Mouse (Mus musculus): ENCODE data around the gene Dock9. TPM values are rescaled to one million over a fixed set of nuclear protein-coding genes. Genes with fewer than 3 reads are reported as not detected.

The Dock9 gene
- polyA plus RNA-seq, 1 experiment from 2014 or later, result 4.2 TPM

- Histone ChIP-seq H3K36me3 (ENCODE audit: control insufficient read depth, insufficient read depth, low read length) (no peaks in the 10 kb centered on the region), H3K27me3 (ENCODE audit: control insufficient read depth, insufficient read depth, low read length) (no peaks in the 10 kb centered on the region), H3K4me2 (ENCODE audit: low read depth, low read length, severe bottlenecking) (no peak overlapping the region), H3K9ac (ENCODE audit: low read length) (no peak overlapping the region), H3K4me3 (ENCODE audit: low read depth, low read length) (no peak overlapping the region), H3K4me1 (replicated peaks; ENCODE audit: control insufficient read depth, insufficient read depth, low read length) (no peaks in the 10 kb centered on the region), H3K9me3 (ENCODE audit: control insufficient read depth, low read length) (no peaks in the 10 kb centered on the region), H3K27ac (ENCODE audit: low read depth, low read length) (no peak overlapping the region)
- no peak for ATAC-seq (replicated peaks; ENCODE audit: low FRiP score)
- 84% methylated on average over 4 of the region's 4 CpGs for WGBS
- no peak for DNase-seq (ENCODE audit: low spot score)
These were observed 301.9 kb downstream of the Dock9 start for GRCm38 (mm10) chr14:121495741-121496140.

DNA sequence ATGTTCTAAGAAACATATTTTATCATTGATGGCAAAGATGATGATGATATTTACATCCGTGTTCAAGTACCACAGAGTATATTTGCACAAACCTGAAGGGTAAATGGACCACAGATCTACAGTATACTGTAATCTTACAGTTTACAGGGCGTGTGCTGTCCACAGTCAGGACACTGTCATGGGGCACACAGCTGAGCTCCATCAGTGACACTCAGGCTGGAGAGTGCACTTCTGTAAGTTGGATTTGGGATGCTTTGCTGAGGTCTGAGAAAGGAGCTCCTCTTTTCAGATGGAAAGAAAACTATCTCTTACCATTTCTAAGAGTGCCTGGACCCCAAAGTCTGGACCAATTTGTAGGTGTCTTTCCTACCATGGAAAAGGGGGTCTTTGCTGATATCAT, 302.5 kb downstream of the Dock9 start:
- Histone ChIP-seq H3K4me1 (replicated peaks; ENCODE audit: control insufficient read depth, insufficient read depth, low read length) (no peaks in the 10 kb centered on the region), H3K4me3 (ENCODE audit: low read depth, low read length) (no peak overlapping the region), H3K27me3 (ENCODE audit: control insufficient read depth, insufficient read depth, low read length) (no peaks in the 10 kb centered on the region), H3K9me3 (ENCODE audit: control insufficient read depth, low read length) (no peaks in the 10 kb centered on the region), H3K36me3 (ENCODE audit: control insufficient read depth, insufficient read depth, low read length) (no peaks in the 10 kb centered on the region), H3K27ac (ENCODE audit: low read depth, low read length) (no peak overlapping the region), H3K9ac (ENCODE audit: low read length) (no peak overlapping the region), H3K4me2 (ENCODE audit: low read depth, low read length, severe bottlenecking) (no peak overlapping the region)
- 80% methylated on average over 2 of the region's 2 CpGs for WGBS
- no peak for DNase-seq (ENCODE audit: low spot score)
- ATAC-seq (replicated peaks; ENCODE audit: low FRiP score), result no peak

DNA sequence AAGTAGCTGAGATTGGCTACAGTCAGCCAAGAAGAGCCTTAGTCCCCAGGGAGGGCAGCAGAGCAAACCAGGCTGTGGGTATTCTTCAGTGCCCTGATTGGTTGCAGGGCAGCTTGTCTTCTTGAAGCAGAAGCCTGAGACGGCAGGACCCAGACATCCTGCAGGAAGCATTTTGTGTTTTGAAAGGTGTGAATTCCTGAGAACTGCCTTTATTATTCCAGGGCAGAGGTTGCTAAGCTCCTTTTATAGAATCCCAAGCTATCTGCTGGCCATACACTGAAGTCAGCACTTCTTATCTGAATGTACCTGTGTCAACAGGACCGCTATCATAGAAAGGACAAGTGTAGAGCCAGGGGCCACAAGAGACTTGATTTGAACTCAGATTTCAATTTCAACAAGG, 303.4 kb downstream of the Dock9 start:
- H3K9me3 ChIP-seq (ENCODE audit: control insufficient read depth, low read length), result no peaks in the 10 kb centered on the region
- H3K4me3 ChIP-seq (ENCODE audit: low read depth, low read length), result no peak overlapping the region
- H3K27ac ChIP-seq (ENCODE audit: low read depth, low read length), result no peak overlapping the region
- no peaks in the 10 kb centered on the region for H3K4me1 ChIP-seq (replicated peaks; ENCODE audit: control insufficient read depth, insufficient read depth, low read length)
- no peaks in the 10 kb centered on the region for H3K36me3 ChIP-seq (ENCODE audit: control insufficient read depth, insufficient read depth, low read length)
- DNase-seq (ENCODE audit: low spot score), result no peak
- no peak overlapping the region for H3K9ac ChIP-seq (ENCODE audit: low read length)
- ATAC-seq (replicated peaks; ENCODE audit: low FRiP score), result no peak
- H3K4me2 ChIP-seq (ENCODE audit: low read depth, low read length, severe bottlenecking), result no peak overlapping the region
- WGBS, result 63% methylated on average over 2 of the region's 2 CpGs
- no peaks in the 10 kb centered on the region for H3K27me3 ChIP-seq (ENCODE audit: control insufficient read depth, insufficient read depth, low read length)

DNA sequence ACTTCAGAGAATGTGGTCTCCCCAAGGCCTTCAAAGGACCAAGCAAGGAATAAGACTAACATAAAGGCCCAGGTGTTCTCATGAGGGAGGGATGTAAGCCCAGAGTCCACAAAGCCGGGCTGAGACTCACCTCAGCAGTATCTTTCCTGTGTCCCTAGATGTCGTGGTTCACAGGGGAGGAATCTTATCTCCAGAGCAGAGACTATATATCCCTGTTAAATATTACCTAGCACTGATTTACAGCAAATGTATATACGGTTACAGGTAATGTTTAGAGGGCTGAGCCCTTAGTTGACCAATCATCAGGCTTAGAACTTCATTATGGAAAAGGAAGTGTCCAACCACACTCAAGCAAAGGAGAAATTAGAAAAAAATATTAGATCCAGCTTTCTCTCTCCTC, 303.9 kb downstream of the Dock9 start:
- Histone ChIP-seq H3K9me3 (ENCODE audit: control insufficient read depth, low read length) (no peaks in the 10 kb centered on the region), H3K9ac (ENCODE audit: low read length) (no peak overlapping the region), H3K4me2 (ENCODE audit: low read depth, low read length, severe bottlenecking) (no peak overlapping the region), H3K36me3 (ENCODE audit: control insufficient read depth, insufficient read depth, low read length) (no peaks in the 10 kb centered on the region), H3K4me3 (ENCODE audit: low read depth, low read length) (no peak overlapping the region), H3K27ac (ENCODE audit: low read depth, low read length) (no peak overlapping the region), H3K27me3 (ENCODE audit: control insufficient read depth, insufficient read depth, low read length) (no peaks in the 10 kb centered on the region), H3K4me1 (replicated peaks; ENCODE audit: control insufficient read depth, insufficient read depth, low read length) (no peaks in the 10 kb centered on the region)
- 79% methylated on average over 3 of the region's 3 CpGs for WGBS
- DNase-seq (ENCODE audit: low spot score), result no peak
- no peak for ATAC-seq (replicated peaks; ENCODE audit: low FRiP score)

DNA sequence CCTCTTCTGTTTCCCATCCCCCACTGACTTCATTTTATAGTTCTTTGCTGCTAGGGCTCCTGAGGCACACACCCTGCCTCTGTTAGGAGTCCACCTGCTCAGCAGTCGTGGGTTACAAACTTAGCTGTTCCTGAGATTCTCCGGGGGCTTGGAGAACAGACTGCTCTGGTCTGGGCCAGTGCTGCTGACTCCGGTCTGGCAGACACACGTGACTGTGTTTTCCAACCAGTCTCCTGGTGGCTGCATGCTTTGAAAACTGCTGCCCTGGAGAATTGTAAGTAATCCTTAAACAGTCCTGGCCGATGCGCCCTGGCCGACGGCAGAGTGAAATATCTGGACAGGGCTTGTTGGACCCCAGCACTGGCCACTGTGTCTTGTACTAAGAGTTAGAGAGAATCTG, 305.3 kb downstream of the Dock9 start:
- Histone ChIP-seq H3K9ac (ENCODE audit: low read length) (no peak overlapping the region), H3K9me3 (ENCODE audit: control insufficient read depth, low read length) (no peaks in the 10 kb centered on the region), H3K27me3 (ENCODE audit: control insufficient read depth, insufficient read depth, low read length) (no peaks in the 10 kb centered on the region), H3K27ac (ENCODE audit: low read depth, low read length) (no peak overlapping the region), H3K4me2 (ENCODE audit: low read depth, low read length, severe bottlenecking) (no peak overlapping the region), H3K4me3 (ENCODE audit: low read depth, low read length) (no peak overlapping the region), H3K36me3 (ENCODE audit: control insufficient read depth, insufficient read depth, low read length) (no peaks in the 10 kb centered on the region), H3K4me1 (replicated peaks; ENCODE audit: control insufficient read depth, insufficient read depth, low read length) (no peaks in the 10 kb centered on the region)
- no peak for DNase-seq (ENCODE audit: low spot score)
- 78% methylated on average over 8 of the region's 8 CpGs for WGBS
- ATAC-seq (replicated peaks; ENCODE audit: low FRiP score), result no peak

Other genes with a start within 250 kb of the Dock9 start
- 72.9 and 76.9 TPM in 2 replicates for gene Ubac2, start 80.8 kb upstream of the Dock9 start, polyA plus RNA-seq (2014; fragmentation: Nextera tagmentation; extraction: Ambion mirVana)
- 0.36 and 0.49 TPM in 2 replicates for gene Gpr18, start 117.9 kb upstream of the Dock9 start, polyA plus RNA-seq (2014; fragmentation: Nextera tagmentation; extraction: Ambion mirVana)
- 1.9 and 2.4 TPM in 2 replicates for gene Gpr183, start 167.4 kb upstream of the Dock9 start, polyA plus RNA-seq (2014; fragmentation: Nextera tagmentation; extraction: Ambion mirVana)
- gene Timm8a2, start 236.8 kb upstream of the Dock9 start, polyA plus RNA-seq (2014; fragmentation: Nextera tagmentation; extraction: Ambion mirVana), result not detected in 2 replicates

Measured in forebrain, embryonic 11.5 days (tissue).